Mouse (Mus musculus) spleen, adult 2 months (tissue): Measurements from ENCODE around the gene Aldh1l1.

Experiments
- CTCF ChIP-seq: fragments of 200-500 bp; IDR thresholded peaks from 2 replicates; pipeline ENCODE4 v1.5.1; 2011; ENCODE audit warnings: mild to moderate bottlenecking, inconsistent platforms; ENCODE audit not compliant: insufficient read depth, insufficient read length, insufficient replicate concordance; ENCODE audit errors: extremely low read depth
- POLR2A ChIP-seq: fragments of 200-500 bp; IDR thresholded peaks from 2 replicates; pipeline ENCODE4 v1.6.1; 2011; ENCODE audit warnings: low read depth, low read length, inconsistent platforms

DNA sequence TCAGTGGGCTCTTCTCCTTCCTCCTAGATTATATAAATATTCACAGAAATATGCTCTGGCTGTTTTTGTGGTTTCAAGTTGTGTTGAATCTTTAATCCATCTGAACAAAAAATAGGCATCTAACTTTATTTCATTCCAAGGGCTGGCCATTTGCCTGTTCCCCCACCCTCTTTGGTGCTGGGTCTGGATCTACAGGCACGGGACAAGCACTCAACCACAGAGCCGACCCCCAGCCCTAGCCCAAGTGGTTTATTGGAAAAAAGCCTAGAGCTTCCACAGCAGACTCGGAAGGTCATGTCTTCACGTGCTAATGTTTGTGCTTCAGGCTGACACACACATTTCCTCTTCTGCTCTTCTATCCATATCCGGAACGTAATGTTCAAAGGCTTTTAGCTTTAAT lies 19.7 kb downstream of the Aldh1l1 start:
- no peak for TF ChIP-seq CTCF
- no peak for TF ChIP-seq POLR2A
